Mouse (Mus musculus) kidney, embryonic 16.5 days (tissue): ENCODE data around the gene Ric8b. TPM values are rescaled to one million over a fixed set of nuclear protein-coding genes. Genes with fewer than 3 reads are reported as not detected.

Experiments used
- ATAC-seq: fragments of 200-750 bp; cut with Nextera tagmentation; 2 replicates; pipeline ENCODE4 v1.8.0; 2017; ENCODE audit warnings: moderate TSS enrichment; ENCODE audit not compliant: low FRiP score, low TSS enrichment
- H3K27ac ChIP-seq: fragments of 300-500 bp; sonication (generic); 2 replicates; pipeline ENCODE4 v1.5.1; 2014; ENCODE audit warnings: low read length
- H3K27me3 ChIP-seq: fragments of 300-500 bp; sonication (generic); 2 replicates; pipeline ENCODE4 v1.6.1; 2014; ENCODE audit warnings: low read length, control low read depth, mixed read lengths; ENCODE audit not compliant: insufficient read depth
- H3K36me3 ChIP-seq: fragments of 300-500 bp; sonication (generic); 2 replicates; pipeline ENCODE4 v1.6.1; 2014; ENCODE audit warnings: low read length, control low read depth, mixed read lengths; ENCODE audit not compliant: insufficient read depth
- H3K4me1 ChIP-seq: fragments of 300-500 bp; sonication (generic); 2 replicates; pipeline ENCODE4 v1.6.1; 2014; ENCODE audit warnings: low read length, control low read depth, mixed read lengths; ENCODE audit not compliant: insufficient read depth
- H3K4me2 ChIP-seq: fragments of 300-500 bp; sonication (generic); replicated peaks from 2 replicates; pipeline ENCODE4 v1.6.1; 2014; ENCODE audit warnings: low read depth, low read length
- H3K4me3 ChIP-seq: fragments of 300-500 bp; sonication (generic); 2 replicates; pipeline ENCODE4 v1.5.1; 2014; ENCODE audit warnings: mild to moderate bottlenecking, low read length
- H3K9ac ChIP-seq: fragments of 300-500 bp; sonication (generic); replicated peaks from 2 replicates; pipeline ENCODE4 v1.6.1; 2014; ENCODE audit warnings: low read length
- H3K9me3 ChIP-seq: fragments of 300-500 bp; sonication (generic); 2 replicates; pipeline ENCODE4 v1.6.1; 2016; ENCODE audit warnings: low read length, control low read depth
- WGBS: fragments of 180-500 bp; shearing (Covaris S2); extraction: QIAGEN DNeasy Blood & Tissue Kit; methylation state at CpG from one replicate; pipeline ENCODE4 v1.1.7; 2014; 5-methylcytosine and 5-hydroxymethylcytosine counted together
- polyA plus RNA-seq: library from polyadenylated mRNA; unstranded; fragments of >200 nt; fragmentation: Nextera tagmentation; extraction: Ambion mirVana; gene quantifications from 2 replicates; pipeline ENCODE4 v1.2.1, GENCODE M21; 2015

The Ric8b gene
- polyA plus RNA-seq, 1 experiment from 2014 or later, result 26.0 TPM

DNA sequence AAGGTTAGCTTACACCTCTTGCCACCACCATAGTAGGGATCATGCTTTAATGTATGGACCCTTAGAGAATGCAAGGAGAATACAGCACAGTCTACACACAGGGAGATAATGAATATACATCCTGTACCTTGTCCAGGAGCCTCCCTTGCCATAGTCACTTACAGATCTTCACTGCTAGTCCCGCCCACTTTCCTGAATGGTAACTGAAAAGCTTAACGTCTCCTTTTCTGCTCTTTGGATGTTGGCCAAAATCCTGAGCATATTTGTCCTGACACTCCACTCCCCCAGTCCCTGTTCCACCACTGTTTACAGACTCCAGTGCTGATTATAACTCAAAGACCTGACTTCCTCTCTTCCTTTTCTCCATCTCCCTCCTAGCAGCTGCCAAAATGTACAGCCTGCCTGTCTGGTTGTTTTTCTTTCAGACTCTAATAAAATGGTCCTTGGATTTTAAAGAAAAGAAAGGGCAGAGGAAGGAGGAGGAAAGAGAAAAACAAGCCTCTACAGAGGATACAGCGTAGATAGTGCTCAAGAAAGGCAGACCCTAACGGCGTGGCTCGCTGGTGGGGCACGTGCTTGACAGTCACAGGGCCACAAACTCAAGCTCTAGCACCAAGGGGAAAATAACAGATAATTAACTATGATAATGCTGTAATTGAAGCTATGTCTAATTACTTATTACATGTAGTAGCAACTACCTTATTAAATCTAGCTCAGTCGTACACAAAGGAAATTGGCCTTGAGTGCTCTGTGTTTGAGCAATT, 59.4 kb downstream of the Ric8b start:
- Histone ChIP-seq H3K36me3 (peaks cover 30% of the 10 kb centered on the region), H3K4me2 (no peak overlapping the region), H3K4me3 (no peak overlapping the region), H3K27ac (peak overlapping the region; percentile 79), H3K9me3 (no peaks in the 10 kb centered on the region), H3K27me3 (no peaks in the 10 kb centered on the region), H3K9ac (no peak overlapping the region), H3K4me1 (peaks cover 14% of the 10 kb centered on the region)
- 49% methylated on average over 8 of the region's 8 CpGs for WGBS
- peak; percentile 75; the same call in 1 of the 2 replicates for ATAC-seq

- no peak for ATAC-seq
- H3K4me1 ChIP-seq, result peaks cover 19% of the 10 kb centered on the region
- no peak overlapping the region for H3K4me3 ChIP-seq
- no peak overlapping the region for H3K9ac ChIP-seq
- no peaks in the 10 kb centered on the region for H3K9me3 ChIP-seq
- H3K27me3 ChIP-seq, result no peaks in the 10 kb centered on the region
- no peak overlapping the region for H3K27ac ChIP-seq
- no peak overlapping the region for H3K4me2 ChIP-seq
- 94% methylated on average over 5 of the region's 5 CpGs for WGBS
- H3K36me3 ChIP-seq, result peaks cover 32% of the 10 kb centered on the region
These were observed 62.9 kb downstream of the Ric8b start for GRCm38 (mm10) chr10:84980291-84980690.

DNA sequence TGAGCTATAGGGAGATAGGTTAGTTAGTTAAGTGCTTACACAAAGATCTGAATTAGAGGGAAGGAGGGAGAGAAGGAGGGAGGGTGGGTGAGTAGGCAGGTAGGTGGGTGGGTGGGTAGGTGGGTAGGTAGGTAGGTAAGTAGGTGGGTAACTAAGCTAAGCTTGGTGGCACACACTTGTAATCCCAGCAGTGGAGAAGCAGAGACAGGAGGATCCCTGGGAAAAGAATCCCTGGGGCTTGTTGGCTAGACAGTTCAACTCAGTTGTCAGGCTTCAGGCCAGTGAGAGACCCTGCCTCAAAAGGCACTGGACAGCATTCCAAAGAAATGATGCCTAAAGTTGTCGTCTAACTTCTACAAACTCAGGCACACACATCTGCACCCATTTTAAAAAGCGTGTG, 64.0 kb downstream of the Ric8b start:
- Histone ChIP-seq H3K4me3 (no peak overlapping the region), H3K9me3 (no peaks in the 10 kb centered on the region), H3K9ac (no peak overlapping the region), H3K27me3 (no peaks in the 10 kb centered on the region), H3K36me3 (peaks cover 32% of the 10 kb centered on the region), H3K4me2 (no peak overlapping the region), H3K27ac (no peak overlapping the region), H3K4me1 (peaks cover 15% of the 10 kb centered on the region)
- ATAC-seq, result no peak
- WGBS, result 90% methylated on average over 2 of the region's 2 CpGs

GRCm38 (mm10) chr10:84982675-84983074, 65.3 kb downstream of the Ric8b start:
- Histone ChIP-seq H3K4me3 (no peak overlapping the region), H3K9me3 (no peaks in the 10 kb centered on the region), H3K27me3 (no peaks in the 10 kb centered on the region), H3K27ac (no peak overlapping the region), H3K4me1 (peaks cover 5% of the 10 kb centered on the region; the same call in 1 of the 2 replicates), H3K36me3 (peaks cover 35% of the 10 kb centered on the region), H3K9ac (no peak overlapping the region), H3K4me2 (no peak overlapping the region)
- ATAC-seq, result no peak
- WGBS, result 85% methylated on average over 7 of the region's 7 CpGs

GRCm38 (mm10) chr10:84985956-84986355, 68.5 kb downstream of the Ric8b start:
- WGBS, result 77% methylated on average over 9 of the region's 9 CpGs

GRCm38 (mm10) chr10:84987666-84988065, 70.2 kb downstream of the Ric8b start:
- H3K27me3 ChIP-seq, result no peaks in the 10 kb centered on the region
- H3K4me1 ChIP-seq, result peaks cover 9% of the 10 kb centered on the region; the same call in 1 of the 2 replicates
- no peak overlapping the region for H3K27ac ChIP-seq
- H3K4me2 ChIP-seq, result no peak overlapping the region
- peaks cover 24% of the 10 kb centered on the region for H3K36me3 ChIP-seq
- no peak overlapping the region for H3K9ac ChIP-seq
- 87% methylated on average over 4 of the region's 4 CpGs for WGBS
- no peak overlapping the region for H3K4me3 ChIP-seq
- no peak for ATAC-seq
- H3K9me3 ChIP-seq, result no peaks in the 10 kb centered on the region

More at GRCm38 (mm10) chr10:84985956-84986355, 68.5 kb downstream of the Ric8b start:
- Histone ChIP-seq H3K9me3 (no peaks in the 10 kb centered on the region), H3K27me3 (no peaks in the 10 kb centered on the region), H3K4me2 (no peak overlapping the region), H3K4me1 (peaks cover 9% of the 10 kb centered on the region; the same call in 1 of the 2 replicates), H3K27ac (no peak overlapping the region), H3K4me3 (no peak overlapping the region), H3K9ac (no peak overlapping the region), H3K36me3 (peaks cover 25% of the 10 kb centered on the region)
- ATAC-seq, result no peak

DNA sequence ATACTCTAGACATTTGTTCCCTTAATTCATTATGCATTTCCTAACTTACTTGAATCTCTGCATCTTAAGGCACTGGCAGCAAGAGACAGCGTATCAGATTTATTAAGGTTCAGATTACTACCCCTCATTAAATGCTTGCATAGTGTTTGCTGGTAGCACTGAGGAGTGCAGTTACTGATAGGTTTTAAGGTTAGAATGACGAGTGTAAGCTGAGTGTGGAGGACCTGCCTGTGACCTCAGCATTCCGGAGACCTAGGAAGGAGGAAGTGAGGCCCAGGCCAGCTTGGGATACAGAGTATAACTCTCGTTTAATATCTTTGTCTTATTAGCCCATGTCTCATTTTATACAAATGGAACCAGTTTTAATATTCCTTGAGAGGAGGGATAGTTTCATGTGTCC, 71.2 kb downstream of the Ric8b start:
- Histone ChIP-seq H3K27me3 (no peaks in the 10 kb centered on the region), H3K27ac (no peak overlapping the region), H3K36me3 (peaks cover 15% of the 10 kb centered on the region), H3K4me2 (no peak overlapping the region), H3K4me1 (peaks cover 9% of the 10 kb centered on the region; the same call in 1 of the 2 replicates), H3K9ac (no peak overlapping the region), H3K4me3 (no peak overlapping the region), H3K9me3 (no peaks in the 10 kb centered on the region)
- ATAC-seq, result no peak
- WGBS, result 33% methylated on average over 4 of the region's 4 CpGs

DNA sequence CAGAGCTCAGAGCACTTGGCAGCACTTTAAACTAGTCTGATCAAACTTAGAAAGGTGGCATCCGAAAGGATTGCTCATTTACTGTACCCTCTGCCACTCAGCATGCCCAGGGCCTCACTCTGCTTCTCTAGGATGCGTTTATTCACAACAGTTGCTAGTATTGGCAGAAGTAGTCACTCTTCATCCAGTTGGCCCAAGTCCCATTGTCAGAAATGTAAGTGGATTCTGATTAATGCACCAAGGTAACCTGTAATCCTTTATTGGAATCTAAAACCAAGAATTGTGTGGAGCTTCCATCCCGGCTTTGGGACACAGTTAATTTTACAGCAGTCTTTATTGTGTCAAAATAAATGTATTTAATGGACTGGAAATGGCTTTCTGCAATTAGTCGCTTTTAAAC, 76.9 kb downstream of the Ric8b start:
- 76% methylated on average over 4 of the region's 4 CpGs for WGBS
- no peak overlapping the region for H3K27ac ChIP-seq
- H3K27me3 ChIP-seq, result no peaks in the 10 kb centered on the region
- H3K36me3 ChIP-seq, result peaks cover 13% of the 10 kb centered on the region
- no peak for ATAC-seq
- H3K4me2 ChIP-seq, result no peak overlapping the region
- H3K9me3 ChIP-seq, result no peaks in the 10 kb centered on the region
- no peaks in the 10 kb centered on the region for H3K4me1 ChIP-seq
- H3K9ac ChIP-seq, result no peak overlapping the region
- no peak overlapping the region for H3K4me3 ChIP-seq

DNA sequence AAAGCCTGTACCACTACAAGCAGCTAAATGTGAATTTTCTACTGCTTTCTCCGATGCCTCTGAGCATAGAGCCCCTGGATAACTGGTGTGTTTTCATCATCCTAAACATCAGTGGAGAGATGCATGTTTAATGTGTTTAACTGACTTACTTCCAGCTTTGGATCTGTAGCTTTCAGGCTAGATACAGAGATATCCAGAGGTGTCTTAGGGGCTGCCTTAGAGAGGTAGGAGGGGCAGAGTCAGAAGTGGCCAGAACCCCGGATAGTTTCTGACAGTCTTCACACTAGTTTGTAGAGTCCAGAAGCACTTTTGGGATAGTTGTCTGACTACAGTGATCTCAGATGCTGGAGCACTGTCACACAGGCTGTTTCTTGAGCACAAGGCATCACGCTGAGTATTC, 77.6 kb downstream of the Ric8b start:
- no peak overlapping the region for H3K9ac ChIP-seq
- H3K4me2 ChIP-seq, result no peak overlapping the region
- no peak overlapping the region for H3K4me3 ChIP-seq
- H3K27ac ChIP-seq, result no peak overlapping the region
- no peaks in the 10 kb centered on the region for H3K9me3 ChIP-seq
- H3K4me1 ChIP-seq, result no peaks in the 10 kb centered on the region
- H3K36me3 ChIP-seq, result peaks cover 10% of the 10 kb centered on the region
- 92% methylated on average over 3 of the region's 3 CpGs for WGBS
- H3K27me3 ChIP-seq, result no peaks in the 10 kb centered on the region
- ATAC-seq, result no peak

DNA sequence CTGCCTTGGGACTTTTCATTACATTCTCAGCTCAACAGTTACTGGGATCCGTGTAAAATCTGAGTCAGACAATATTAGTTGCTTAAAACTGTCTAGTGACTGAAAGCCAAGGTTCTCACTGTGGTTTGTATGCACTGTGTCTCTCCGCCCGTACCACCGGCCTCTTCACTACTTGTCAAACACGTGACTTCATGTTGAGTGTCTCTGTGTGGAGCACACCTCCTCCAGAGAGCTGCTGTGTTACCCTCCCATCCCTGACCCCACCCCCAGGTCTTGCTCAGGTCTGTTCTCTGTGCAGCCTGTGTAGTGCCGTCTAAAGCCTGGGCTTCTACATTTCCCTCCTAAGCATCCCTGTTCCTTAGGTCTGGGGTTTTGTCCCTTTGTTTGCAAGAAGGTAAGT, 79.0 kb downstream of the Ric8b start:
- no peak for ATAC-seq
- WGBS, result 83% methylated on average over 6 of the region's 6 CpGs
- Histone ChIP-seq H3K27me3 (no peaks in the 10 kb centered on the region), H3K4me3 (no peak overlapping the region), H3K9me3 (no peaks in the 10 kb centered on the region), H3K27ac (no peak overlapping the region), H3K4me1 (no peaks in the 10 kb centered on the region), H3K36me3 (peaks cover 10% of the 10 kb centered on the region), H3K4me2 (no peak overlapping the region), H3K9ac (no peak overlapping the region)
